Mouse (Mus musculus): Measurements from ENCODE around the gene Ank3.

DNA sequence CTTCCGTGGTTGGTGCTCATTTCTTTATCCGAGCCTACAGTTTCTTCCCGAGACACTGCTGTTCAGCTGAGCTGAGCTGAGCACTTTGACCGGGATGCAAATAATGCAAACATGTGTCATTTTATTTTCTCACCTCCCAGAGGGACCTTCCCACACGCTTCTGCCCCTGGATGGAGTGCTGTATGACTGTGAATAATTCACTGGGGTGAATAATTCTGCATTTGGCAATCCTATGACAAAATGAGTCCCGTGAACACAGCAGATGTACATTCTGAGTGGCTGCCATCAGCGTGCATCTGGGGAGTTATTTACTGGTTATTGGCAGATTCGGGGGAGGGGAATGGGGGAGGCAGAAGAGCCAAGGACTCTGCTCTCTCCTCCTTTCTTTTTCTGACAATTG lies 345.6 kb downstream of the Ank3 start:
- TF ChIP-seq CTCF (conservative IDR thresholded peaks at IDR 0.05; ENCODE audit: low read length), result no peak
- TF ChIP-seq NANOG (IDR thresholded peaks at IDR 0.05; ENCODE audit: borderline replicate concordance, low read length), result no peak
- no peak for TF ChIP-seq POU5F1 (IDR thresholded peaks at IDR 0.05; ENCODE audit: borderline replicate concordance, low read length)

Data from E14TG2a.4 (cell line).